9 mouse cellular contexts compared by ENCODE assay signal in genomic region chr1:40797348-40797747, GRCm38 (mm10). TPM values are rescaled to one million over a fixed set of nuclear protein-coding genes. Genes with fewer than 3 reads are reported as not detected.
A peak's percentile ranks its signal among the peaks of the same experiment; 100 is the strongest.
DNase-seq lines count a peak whose midpoint lies in the region; ATAC-seq lines count a peak whose summit lies in the region.
"Had no signal": no experiment of that assay in that cellular context is flagged by ENCODE, and none has a peak within 500 bp of the region (broad histone marks: within the 10 kb centered on the region; RNA-seq: fewer than 3 reads in every experiment).

No protein-coding gene starts in this region.

- no peak overlapping the region for H3K9ac ChIP-seq in midbrain, embryonic 13.5 days (replicated peaks)

- H3K27me3 ChIP-seq in midbrain, embryonic 10.5 days (ENCODE audit: low read depth, poor library complexity, severe bottlenecking), result no peaks in the 10 kb centered on the region
- peaks cover 7% of the 10 kb centered on the region for H3K27me3 ChIP-seq in midbrain, embryonic 13.5 days
- no peaks in the 10 kb centered on the region for H3K27me3 ChIP-seq in splenic B cell, adult 2 months (ENCODE audit: control insufficient read depth, insufficient read depth, low read length, poor library complexity, severe bottlenecking)

- intact Hi-C loops in heart, postnatal 36 days (cut with DNase I), result no loop called here

- no peak overlapping the region for H3K4me2 ChIP-seq in midbrain, embryonic 13.5 days (replicated peaks)

- H3K4me1 ChIP-seq in midbrain, embryonic 10.5 days, result no peaks in the 10 kb centered on the region
- H3K4me1 ChIP-seq in midbrain, embryonic 13.5 days (replicated peaks), result no peaks in the 10 kb centered on the region

- H3K9me3 ChIP-seq in midbrain, embryonic 10.5 days (replicated peaks), result no peaks in the 10 kb centered on the region
- no peaks in the 10 kb centered on the region for H3K9me3 ChIP-seq in midbrain, embryonic 13.5 days

- H3K27ac ChIP-seq in midbrain, embryonic 10.5 days (replicated peaks), result no peak overlapping the region
- no peak overlapping the region for H3K27ac ChIP-seq in midbrain, embryonic 13.5 days

- whole genome bisulfite sequencing in midbrain, embryonic 10.5 days, result 16% methylated on average over 5 of the region's 5 CpGs
- 10% methylated on average over 5 of the region's 5 CpGs for WGBS in midbrain, embryonic 13.5 days

- no peaks in the 10 kb centered on the region for H3K36me3 ChIP-seq in midbrain, embryonic 10.5 days
- no peaks in the 10 kb centered on the region for H3K36me3 ChIP-seq in midbrain, embryonic 13.5 days
- H3K36me3 ChIP-seq in splenic B cell, adult 2 months (ENCODE audit: control insufficient read depth, insufficient read depth, low read length, poor library complexity, severe bottlenecking), result no peaks in the 10 kb centered on the region

- H3K4me3 ChIP-seq in midbrain, embryonic 10.5 days, result no peak overlapping the region
- H3K4me3 ChIP-seq in midbrain, embryonic 13.5 days (replicated peaks), result no peak overlapping the region
- H3K4me3 ChIP-seq: erythroblast, embryonic 14.5 days had no signal

- ATAC-seq in midbrain, embryonic 13.5 days, result no peak
- ATAC-seq in megakaryocyte progenitor cell, adult 5-6 weeks (replicated peaks; ENCODE audit: poor library complexity), result peak; percentile 96

- DNase-seq in midbrain, embryonic 10.5 days (ENCODE audit: low spot score), result peak; percentile 64
- DNase-seq in adrenal gland, postnatal 14 days, result peak; percentile 81
- DNase-seq in embryo, embryonic 9.5 days (ENCODE audit: extremely low spot score), result peak; percentile 45
- peak; percentile 69 to 71 for DNase-seq in heart, postnatal 36 days
- DNase-seq in layer of hippocampus, postnatal 25 days (ENCODE audit: extremely low spot score in 1 of 2, low spot score in 1 of 2), result peak; percentile 34 to 80
- peak; percentile 76 for DNase-seq in splenic B cell, adult 2 months (ENCODE audit: low read depth, low spot score)

RNA-seq across cellular contexts. Expression of gene Mfsd9, which starts 6.9 kb away (rescaled TPM):
- 2.8 and 3.2 TPM in 2 replicates for polyA plus RNA-seq in midbrain, embryonic 10.5 days (2016; fragmentation: Nextera tagmentation; extraction: Ambion mirVana)
- 4.0 and 5.0 TPM in 2 replicates for polyA plus RNA-seq in midbrain, embryonic 13.5 days (2015; fragmentation: Nextera tagmentation; extraction: Ambion mirVana)
- 2.6 and 3.2 TPM in 2 replicates for total RNA-seq in adrenal gland, postnatal 14 days (2021)
- total RNA-seq in heart, postnatal 36 days (2021), result 1 to 10 TPM in 1 of 2 experiments, under 1 TPM in 1; 0.78 to 1.1 TPM
- total RNA-seq in layer of hippocampus, postnatal 25 days (2021), result 1 to 10 TPM; 4.2 to 4.5 TPM
- 1.1 and 1.4 TPM in 2 replicates for total RNA-seq in megakaryocyte progenitor cell, adult 5-6 weeks (2015)
- 2.4 and 3.0 TPM in 2 replicates for total RNA-seq in megakaryocyte progenitor cell, adult 5-6 weeks (2017)

RNA-seq across cellular contexts. Expression of gene Tmem182, which starts 8.1 kb away (rescaled TPM):
- not detected in 2 replicates for polyA plus RNA-seq in midbrain, embryonic 10.5 days (2016; fragmentation: Nextera tagmentation; extraction: Ambion mirVana)
- polyA plus RNA-seq in midbrain, embryonic 13.5 days (2015; fragmentation: Nextera tagmentation; extraction: Ambion mirVana), result 0.05 TPM in 1 of 2 replicates, not detected in the other
- 4.5 and 6.4 TPM in 2 replicates for total RNA-seq in adrenal gland, postnatal 14 days (2021)
- 100 to 1,000 TPM; 161 to 172 TPM for total RNA-seq in heart, postnatal 36 days (2021)
- under 1 TPM; 0.20 to 0.21 TPM for total RNA-seq in layer of hippocampus, postnatal 25 days (2021)
- total RNA-seq in megakaryocyte progenitor cell, adult 5-6 weeks (2015), result not detected in 2 replicates
- not detected in 2 replicates for total RNA-seq in megakaryocyte progenitor cell, adult 5-6 weeks (2017)
- polyA plus RNA-seq: erythroblast, embryonic 14.5 days had no signal

Comparison
In these comparisons a context has a peak if more than half of its experiments do, and no peak if none do; other contexts are left out.
1. RNA of gene Tmem182, which starts 8.1 kb away (total RNA-seq): 161 to 172 TPM in heart, postnatal 36 days; 4.5 to 6.4 TPM in adrenal gland, postnatal 14 days, 0.20 to 0.21 TPM in layer of hippocampus, postnatal 25 days and not detected in megakaryocyte progenitor cell, adult 5-6 weeks; every median in the first group is over 10 times any median in the second.
2. Peak in every context shown above with its lines, with median percentiles within 50 percentile points of each other: DNase-seq.